Mouse (Mus musculus) small intestine, adult 2 months (tissue): ENCODE measurements around the gene Sox6.

Source experiments
- CTCF ChIP-seq: fragments of 200-500 bp; IDR thresholded peaks from 2 replicates; pipeline ENCODE4 v1.5.1; 2012; ENCODE audit warnings: low read depth, mild to moderate bottlenecking, control low read depth, inconsistent platforms, low read length, moderate library complexity, mixed read lengths; ENCODE audit not compliant: insufficient replicate concordance, insufficient read length; ENCODE audit errors: extremely low read depth
- POLR2A ChIP-seq: fragments of 200-500 bp; IDR thresholded peaks from 2 replicates; pipeline ENCODE4 v1.6.1; 2012; ENCODE audit warnings: low read depth, mild to moderate bottlenecking, control low read depth, inconsistent platforms, low read length, moderate library complexity

DNA sequence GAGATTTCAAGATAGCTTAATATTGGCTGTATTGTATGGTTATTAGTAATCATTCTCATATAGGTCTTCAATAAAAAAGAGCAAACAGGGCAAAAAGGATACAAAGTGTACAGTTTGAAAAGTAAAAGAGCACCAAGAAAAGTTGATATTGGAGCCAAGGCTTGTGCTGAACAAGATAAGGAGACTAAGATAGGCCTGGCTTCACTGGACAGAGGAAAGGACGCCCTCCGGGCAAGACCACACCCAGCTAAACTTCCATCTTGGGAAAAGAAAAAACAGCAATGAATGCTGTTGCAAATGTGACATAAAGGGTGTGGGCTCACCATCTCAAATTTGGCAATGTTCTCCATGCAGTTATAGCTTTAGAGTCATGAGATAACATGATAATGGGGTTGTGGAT lies 165.7 kb downstream of the Sox6 start:
- no peak for TF ChIP-seq POLR2A
- TF ChIP-seq CTCF = no peak
